Mouse (Mus musculus): ENCODE results near the gene Tpk1.

Gene Tpk1

GRCm38 (mm10) chr6:43665677-43666546, at the start of gene Tpk1:
Gene Tpk1 (minus strand): TSS chr6:43666278.
- DNase-seq: peak; percentile 92 to 98

GRCm38 (mm10) chr6:43702810-43703614, 36.9 kb upstream of the Tpk1 start:
- no peak for DNase-seq

- DNase-seq: no peak
These were observed 25.8 kb upstream of the Tpk1 start for GRCm38 (mm10) chr6:43691863-43692262.

DNA sequence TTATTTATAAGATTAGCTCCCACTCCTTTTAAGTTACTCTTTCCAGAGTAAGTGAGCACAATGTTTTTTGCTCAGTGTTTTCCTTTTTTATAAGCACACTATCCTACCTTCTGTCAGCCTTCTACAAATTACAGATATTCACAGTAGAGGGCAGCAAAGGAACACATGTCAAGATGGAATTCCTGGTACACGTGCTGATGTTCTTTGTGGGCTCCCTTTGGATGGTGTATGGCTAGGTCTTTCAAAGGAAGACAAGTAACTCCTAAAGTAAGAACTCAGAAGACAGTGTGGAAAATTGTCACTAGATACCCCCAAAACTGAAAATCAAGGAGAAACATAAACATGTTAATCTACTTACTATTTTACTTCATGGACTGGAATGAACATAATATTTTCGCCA, 19.9 kb upstream of the Tpk1 start:
- DNase-seq: peak in 1 of 2 experiments; percentile 35

DNA sequence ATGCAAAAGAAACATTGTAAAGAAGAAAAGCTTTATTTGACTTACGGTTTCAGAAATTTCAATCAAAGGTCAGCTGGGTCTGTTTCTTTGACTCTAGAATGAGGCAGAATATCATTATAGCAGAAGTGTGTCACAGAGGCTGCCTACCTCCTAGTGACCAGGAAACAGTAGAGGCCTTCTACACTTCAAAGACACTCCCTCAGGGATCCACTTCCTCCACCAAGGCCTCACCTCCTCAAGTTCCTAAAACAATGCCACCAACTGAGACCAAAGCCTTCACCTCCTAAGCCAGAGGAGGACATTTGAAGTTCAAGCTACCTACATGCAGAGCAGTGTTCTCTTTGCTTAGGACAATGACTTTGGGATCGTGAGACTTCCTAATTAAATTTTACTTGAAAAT, 16.5 kb upstream of the Tpk1 start:
- no peak for DNase-seq

GRCm38 (mm10) chr6:43678689-43679212, 12.7 kb upstream of the Tpk1 start:
- no peak for DNase-seq

DNA sequence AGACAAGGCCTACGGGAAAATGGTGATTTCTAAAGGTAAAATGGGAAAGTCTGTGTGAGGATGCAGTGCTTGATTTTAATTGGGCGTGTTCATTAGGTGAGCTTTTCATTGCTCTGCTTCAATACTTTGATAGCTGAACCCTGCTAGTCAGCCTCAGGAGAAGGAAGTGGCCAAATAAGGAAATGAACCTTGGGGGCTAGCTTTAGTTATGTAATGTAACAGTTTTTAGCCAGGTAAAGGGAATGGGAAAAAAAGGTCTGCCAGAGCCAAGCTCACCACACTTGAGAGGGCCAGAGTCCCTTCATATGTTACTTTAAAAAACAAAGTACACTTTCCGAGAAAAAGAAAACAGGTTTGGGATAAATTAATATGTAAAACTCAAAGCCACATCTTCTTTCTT, 11.5 kb upstream of the Tpk1 start:
- DNase-seq: peak in 1 of 2 experiments; percentile 39

DNA sequence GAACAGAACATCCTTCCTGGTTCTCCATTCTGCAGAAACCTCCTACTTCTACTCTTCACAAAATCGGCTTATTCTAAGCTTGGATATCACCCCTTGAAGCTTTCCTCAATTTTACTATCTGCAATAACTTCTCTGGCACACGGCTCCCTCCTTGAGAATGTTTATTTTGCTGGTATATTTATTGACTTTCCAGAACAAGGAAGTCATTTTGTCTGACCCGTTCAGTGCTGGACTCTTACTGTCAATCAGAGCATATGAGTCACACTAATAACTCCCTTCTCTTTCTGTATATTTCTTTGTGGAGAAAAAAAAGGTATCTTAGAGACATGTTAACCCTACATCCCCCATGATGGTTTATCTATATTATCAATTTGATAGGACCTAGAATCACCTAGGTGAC, 10.1 kb upstream of the Tpk1 start:
- no peak for DNase-seq

GRCm38 (mm10) chr6:43674986-43675760, 9.1 kb upstream of the Tpk1 start:
- peak; percentile 52 to 64 for DNase-seq

DNA sequence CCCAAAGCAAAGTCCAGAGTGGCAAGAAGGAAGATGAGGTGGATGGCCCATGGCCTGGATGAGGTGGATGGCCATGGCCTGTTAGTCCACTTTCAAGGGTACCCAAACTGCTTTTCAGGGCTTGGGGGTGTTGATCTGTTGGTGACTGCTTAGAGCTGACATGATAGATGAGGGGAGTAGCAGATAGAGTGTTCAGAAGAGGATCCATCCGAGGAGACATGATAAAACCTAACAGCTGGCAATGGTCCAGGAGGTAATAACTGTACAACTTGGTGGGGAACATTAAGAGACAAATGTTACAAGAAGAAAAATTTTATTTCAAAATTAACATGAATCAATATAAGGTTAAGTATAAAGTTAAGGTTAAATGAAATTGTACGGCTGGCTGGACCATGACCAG, 4.9 kb upstream of the Tpk1 start:
- no peak for DNase-seq

GRCm38 (mm10) chr6:43667681-43668080, 1.6 kb upstream of the Tpk1 start:
- no peak for DNase-seq

GRCm38 (mm10) chr6:43666611-43667400, 728 bp upstream of the Tpk1 start:
- no peak for DNase-seq

GRCm38 (mm10) chr6:43661822-43662221, 4.3 kb downstream of the Tpk1 start:
- DNase-seq: no peak

DNA sequence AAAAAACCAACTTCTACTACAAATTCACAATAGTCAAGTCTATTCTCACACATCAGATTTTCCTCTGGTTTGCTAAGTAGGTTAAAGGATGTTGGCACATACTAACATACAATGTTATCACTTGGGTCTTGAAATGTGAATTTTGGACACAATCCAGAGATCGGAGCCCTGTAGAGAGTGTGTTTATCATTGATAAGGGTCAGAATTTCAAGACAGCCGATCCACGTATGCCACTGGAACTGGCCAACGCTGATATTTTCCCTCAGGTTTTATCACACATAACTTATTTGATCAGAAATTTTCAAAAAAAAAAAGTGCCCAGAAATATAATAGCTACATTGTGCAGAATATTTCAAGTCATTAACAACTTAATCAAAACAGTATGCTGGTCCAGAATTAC, 7.8 kb downstream of the Tpk1 start:
- DNase-seq: no peak

DNA sequence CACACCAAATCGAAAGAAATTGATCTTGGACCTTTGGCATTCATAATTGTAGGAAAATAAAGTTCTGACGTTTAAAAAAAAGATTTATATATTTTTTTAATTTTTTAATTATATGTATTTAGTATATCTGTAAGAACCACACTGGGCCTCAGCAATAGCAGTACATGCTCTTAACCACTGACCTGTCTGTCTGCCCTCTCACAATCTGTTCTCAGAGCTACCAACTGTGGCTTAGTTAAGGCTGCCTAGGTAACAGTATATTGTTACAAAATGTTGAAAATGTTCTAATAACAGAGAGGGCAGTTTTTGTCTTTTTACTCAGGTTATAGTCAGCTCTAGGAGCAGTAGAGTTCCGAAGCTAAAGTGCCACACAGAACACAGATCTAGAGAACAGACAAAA, 8.2 kb downstream of the Tpk1 start:
- DNase-seq: no peak

- DNase-seq: no peak
These were observed 11.1 kb downstream of the Tpk1 start for GRCm38 (mm10) chr6:43654876-43655456.

GRCm38 (mm10) chr6:43649516-43649915, 16.6 kb downstream of the Tpk1 start:
- peak in 1 of 2 experiments; percentile 17 for DNase-seq

GRCm38 (mm10) chr6:43645674-43646073, 20.4 kb downstream of the Tpk1 start:
- DNase-seq: no peak

GRCm38 (mm10) chr6:43645105-43645504, 21.0 kb downstream of the Tpk1 start:
- no peak for DNase-seq

DNA sequence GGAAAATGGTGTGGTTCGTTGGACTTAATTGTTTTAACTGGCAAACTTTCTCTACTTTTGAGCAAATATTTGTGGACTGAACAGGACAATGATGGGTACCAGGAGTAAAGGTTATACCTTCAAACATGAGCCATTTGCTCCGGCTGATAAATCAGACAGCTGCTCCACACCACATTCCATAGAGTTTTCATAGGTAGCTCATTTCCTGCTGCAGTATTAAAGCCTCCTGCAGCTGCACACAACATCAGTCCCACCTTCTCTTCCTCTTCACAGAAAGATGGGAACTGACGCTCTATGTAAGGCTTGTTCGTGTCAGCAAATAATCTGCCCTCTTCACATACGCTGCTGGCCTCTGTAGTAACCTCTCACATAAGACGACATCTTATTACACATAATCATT, 22.4 kb downstream of the Tpk1 start:
- no peak for DNase-seq

DNA sequence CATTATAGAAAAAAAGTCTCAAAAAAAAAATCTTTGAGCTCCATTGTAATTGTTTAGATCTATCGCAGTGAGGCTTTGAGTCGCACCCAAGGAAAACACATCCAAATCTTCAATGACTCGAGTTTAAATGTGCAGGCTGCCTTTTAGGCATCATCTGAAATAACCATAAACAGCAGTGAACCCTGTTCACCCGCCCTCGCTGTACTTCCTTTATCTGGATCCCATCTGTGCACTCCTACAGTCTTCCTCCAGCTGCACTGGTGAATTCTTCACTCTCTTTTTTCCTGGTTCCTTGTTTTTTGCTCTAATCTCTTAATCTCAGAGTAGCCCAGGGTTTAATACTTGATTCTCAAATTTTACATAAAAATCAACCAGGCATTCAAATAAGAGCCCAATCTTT, 23.7 kb downstream of the Tpk1 start:
- DNase-seq: no peak

- no peak for DNase-seq
These were observed 25.5 kb downstream of the Tpk1 start for GRCm38 (mm10) chr6:43640621-43641020.
